22 mouse cellular contexts compared by ENCODE assay signal in the genomic region with DNA sequence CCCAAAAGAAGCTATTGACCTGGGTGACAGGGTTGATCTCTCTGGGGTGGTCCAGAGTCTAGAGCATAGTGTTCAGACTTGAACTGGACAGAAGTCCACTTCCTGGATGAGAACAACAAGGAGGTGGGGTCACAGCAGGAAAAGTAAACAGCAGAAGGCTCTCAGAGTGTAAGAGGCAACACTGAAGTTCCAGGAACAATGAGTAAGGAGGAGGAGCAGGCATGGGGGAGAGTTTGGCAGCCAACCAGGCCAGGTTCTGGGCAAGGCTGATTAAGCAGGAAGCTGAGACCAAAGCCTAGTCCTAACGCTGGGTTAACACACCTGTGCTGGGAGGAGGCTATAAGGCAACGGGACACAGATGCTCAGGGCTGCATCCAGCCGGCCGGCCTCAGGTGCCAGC. TPM values are rescaled to one million over a fixed set of nuclear protein-coding genes. Genes with fewer than 3 reads are reported as not detected.
A peak's percentile ranks its signal among the peaks of the same experiment; 100 is the strongest.
DNase-seq lines count a peak whose midpoint lies in the region; ATAC-seq and TF ChIP-seq lines count a peak whose summit lies in the region.
"Had no signal": no experiment of that assay in that cellular context is flagged by ENCODE, and none has a peak within 500 bp of the region (broad histone marks: within the 10 kb centered on the region; RNA-seq: fewer than 3 reads in every experiment).

No protein-coding gene starts in this region.

- no peaks in the 10 kb centered on the region for H3K27me3 ChIP-seq in lung, postnatal 0 days (replicated peaks; ENCODE audit: insufficient read depth, low read length)
- H3K27me3 ChIP-seq in forebrain, embryonic 15.5 days, result no peaks in the 10 kb centered on the region
- H3K27me3 ChIP-seq: embryonic facial prominence, embryonic 12.5 days; hindbrain, embryonic 12.5 days; liver, embryonic 13.5 days; midbrain, embryonic 12.5 days; neural tube, embryonic 12.5 days had no signal

- no peaks in the 10 kb centered on the region for H3K9me3 ChIP-seq in lung, postnatal 0 days (ENCODE audit: low read length)
- H3K9me3 ChIP-seq in forebrain, embryonic 15.5 days, result no peaks in the 10 kb centered on the region
- H3K9me3 ChIP-seq: embryonic facial prominence, embryonic 12.5 days; hindbrain, embryonic 12.5 days; liver, embryonic 13.5 days; midbrain, embryonic 12.5 days; neural tube, embryonic 12.5 days had no signal

- H3K36me3 ChIP-seq in lung, postnatal 0 days (ENCODE audit: insufficient read depth, low read length), result no peaks in the 10 kb centered on the region
- no peaks in the 10 kb centered on the region for H3K36me3 ChIP-seq in forebrain, embryonic 15.5 days
- H3K36me3 ChIP-seq: embryonic facial prominence, embryonic 12.5 days; hindbrain, embryonic 12.5 days; liver, embryonic 13.5 days; midbrain, embryonic 12.5 days; neural tube, embryonic 12.5 days had no signal

- no peaks in the 10 kb centered on the region for H3K4me1 ChIP-seq in lung, postnatal 0 days (ENCODE audit: insufficient read depth, low read depth, low read length)
- no peaks in the 10 kb centered on the region for H3K4me1 ChIP-seq in forebrain, embryonic 15.5 days
- H3K4me1 ChIP-seq: embryonic facial prominence, embryonic 12.5 days; hindbrain, embryonic 12.5 days; liver, embryonic 13.5 days; midbrain, embryonic 12.5 days; neural tube, embryonic 12.5 days had no signal

- peak; percentile 37 for ATAC-seq in lung, postnatal 0 days
- no peak for ATAC-seq in forebrain, embryonic 15.5 days (replicated peaks)
- ATAC-seq in frontal cortex, adult (ENCODE audit: low TSS enrichment), result no peak
- ATAC-seq: forebrain, embryonic 14.5 days had no signal

- no peak for TF ChIP-seq CTCF in lung, postnatal 0 days (IDR thresholded peaks at IDR 0.05)

- 51% methylated on average over 4 of the region's 4 CpGs for WGBS in lung, postnatal 0 days
- WGBS in forebrain, embryonic 15.5 days, result 67% methylated on average over 4 of the region's 4 CpGs

- no peak overlapping the region for H3K9ac ChIP-seq in lung, postnatal 0 days (replicated peaks; ENCODE audit: low read depth)
- no peak overlapping the region for H3K9ac ChIP-seq in forebrain, embryonic 15.5 days (replicated peaks)
- H3K9ac ChIP-seq: embryonic facial prominence, embryonic 12.5 days; hindbrain, embryonic 12.5 days; liver, embryonic 13.5 days; midbrain, embryonic 12.5 days; neural tube, embryonic 12.5 days had no signal

- TF ChIP-seq EP300 in lung, postnatal 0 days (IDR thresholded peaks at IDR 0.05), result no peak

- H3K4me2 ChIP-seq in lung, postnatal 0 days (replicated peaks; ENCODE audit: low read depth, low read length), result no peak overlapping the region
- H3K4me2 ChIP-seq in forebrain, embryonic 15.5 days (replicated peaks), result no peak overlapping the region
- H3K4me2 ChIP-seq: embryonic facial prominence, embryonic 12.5 days; heart, embryonic 11.5 days; hindbrain, embryonic 12.5 days; liver, embryonic 13.5 days; midbrain, embryonic 12.5 days; neural tube, embryonic 12.5 days had no signal

- no peak overlapping the region for H3K27ac ChIP-seq in lung, postnatal 0 days (ENCODE audit: low read length)
- H3K27ac ChIP-seq in forebrain, embryonic 15.5 days (replicated peaks), result no peak overlapping the region
- H3K27ac ChIP-seq: embryonic facial prominence, embryonic 12.5 days; gastrocnemius, adult 2 months; hindbrain, embryonic 12.5 days; liver, embryonic 13.5 days; midbrain, embryonic 12.5 days; neural tube, embryonic 12.5 days had no signal

- peak; percentile 11 for DNase-seq in ovary, adult 18-20 months (ENCODE audit: low spot score)
- DNase-seq in ovary, postnatal 10 days (ENCODE audit: low spot score), result no peak
- DNase-seq in lung, postnatal 0 days (ENCODE audit: low spot score), result peak; percentile 40
- DNase-seq in lung, postnatal 36 days, result peak; percentile 80
- DNase-seq in yolk sac, embryonic 10.5 days (ENCODE audit: low spot score), result peak; percentile 7
- DNase-seq: adrenal gland, adult 2 months; cerebellum, adult 9-11 months; gastrocnemius, adult 2 months; heart, postnatal 10 days; kidney, adult 9 months; left cerebral cortex, postnatal 4 days; liver, embryonic 13.5 days; right cerebral cortex, postnatal 14 days had no signal

- H3K4me3 ChIP-seq in lung, postnatal 0 days (ENCODE audit: low read depth, low read length), result no peak overlapping the region
- H3K4me3 ChIP-seq in forebrain, embryonic 15.5 days, result no peak overlapping the region
- H3K4me3 ChIP-seq: embryonic facial prominence, embryonic 12.5 days; erythroblast, embryonic 14.5 days; gastrocnemius, adult 2 months; hindbrain, embryonic 12.5 days; liver, embryonic 13.5 days; midbrain, embryonic 12.5 days; neural tube, embryonic 12.5 days had no signal

RNA-seq across cellular contexts. Expression of gene Larp4b, which starts 19.9 kb away (rescaled TPM):
- 27.2 and 27.7 TPM in 2 replicates for polyA plus RNA-seq in lung, postnatal 0 days (2015; fragmentation: Nextera tagmentation; extraction: Ambion mirVana)
- 36.7 and 39.3 TPM in 2 replicates for polyA plus RNA-seq in forebrain, embryonic 15.5 days (2015; fragmentation: Nextera tagmentation; extraction: Ambion mirVana)
